Comparison of ENCODE assay signal across 9 mouse cellular contexts in genomic region chr5:31095711-31096480, GRCm38 (mm10). TPM values are rescaled to one million over a fixed set of nuclear protein-coding genes. Genes with fewer than 3 reads are reported as not detected.
DNase-seq lines count a peak whose midpoint lies in the region; ATAC-seq and TF ChIP-seq lines count a peak whose summit lies in the region.
"Had no signal": no experiment of that assay in that cellular context is flagged by ENCODE, and none has a peak within 500 bp of the region (broad histone marks: within the 10 kb centered on the region; RNA-seq: fewer than 3 reads in every experiment).

No protein-coding gene starts in this region.

- no peak for DNase-seq in kidney, postnatal 0 days (ENCODE audit: low spot score)
- DNase-seq in kidney, adult 18-20 months, result no peak
- DNase-seq in brain, embryonic 14.5 days (ENCODE audit: low read depth), result peak; percentile 37
- DNase-seq in hindbrain, embryonic 11.5 days (ENCODE audit: low spot score), result no peak
- no peak for DNase-seq in frontal cortex, postnatal 14 days (ENCODE audit: low spot score in 2 of 2)
- DNase-seq in layer of hippocampus, adult 9-11 months, result no peak
- no peak for DNase-seq in kidney, postnatal 14 days

- peaks cover 55% of the 10 kb centered on the region for H3K27me3 ChIP-seq in kidney, postnatal 0 days (ENCODE audit: insufficient read depth, low read length)
- peaks cover 66% of the 10 kb centered on the region for H3K27me3 ChIP-seq in hindbrain, embryonic 11.5 days (ENCODE audit: control insufficient read depth, insufficient read depth, low read length)
- H3K27me3 ChIP-seq in midbrain, embryonic 12.5 days, result peaks cover 88% of the 10 kb centered on the region

- peak overlapping the region; percentile 29; the same call in 1 of the 2 replicates for H3K4me3 ChIP-seq in kidney, postnatal 0 days (replicated peaks; ENCODE audit: low read depth, low read length)
- H3K4me3 ChIP-seq in hindbrain, embryonic 11.5 days (ENCODE audit: low read depth, low read length), result peak overlapping the region; percentile 23
- no peak overlapping the region; the same call in 1 of the 2 replicates for H3K4me3 ChIP-seq in midbrain, embryonic 12.5 days

- WGBS in kidney, postnatal 0 days, result 20% methylated on average over 11 of the region's 11 CpGs
- 26% methylated on average over 11 of the region's 11 CpGs for WGBS in hindbrain, embryonic 11.5 days
- 24% methylated on average over 11 of the region's 11 CpGs for WGBS in midbrain, embryonic 12.5 days

- H3K9ac ChIP-seq in kidney, postnatal 0 days (ENCODE audit: low read depth, low read length), result no peak overlapping the region
- H3K9ac ChIP-seq in hindbrain, embryonic 11.5 days (ENCODE audit: low read depth, low read length), result no peak overlapping the region
- no peak overlapping the region for H3K9ac ChIP-seq in midbrain, embryonic 12.5 days (replicated peaks)

- no peaks in the 10 kb centered on the region for H3K36me3 ChIP-seq in kidney, postnatal 0 days (ENCODE audit: insufficient read depth, low read length)
- no peaks in the 10 kb centered on the region for H3K36me3 ChIP-seq in hindbrain, embryonic 11.5 days (ENCODE audit: control insufficient read depth, insufficient read depth, low read length)
- no peaks in the 10 kb centered on the region for H3K36me3 ChIP-seq in midbrain, embryonic 12.5 days

- ATAC-seq in kidney, postnatal 0 days (replicated peaks; ENCODE audit: low FRiP score, low read depth), result no peak
- no peak for ATAC-seq in hindbrain, embryonic 11.5 days (ENCODE audit: low FRiP score)
- no peak for ATAC-seq in midbrain, embryonic 12.5 days (ENCODE audit: low FRiP score, low read depth)

- H3K9me3 ChIP-seq in kidney, postnatal 0 days (replicated peaks; ENCODE audit: low read length), result no peaks in the 10 kb centered on the region
- H3K9me3 ChIP-seq in hindbrain, embryonic 11.5 days (ENCODE audit: control insufficient read depth, low read length), result no peaks in the 10 kb centered on the region
- no peaks in the 10 kb centered on the region for H3K9me3 ChIP-seq in midbrain, embryonic 12.5 days

- TF ChIP-seq CTCF in kidney, postnatal 0 days (IDR thresholded peaks at IDR 0.05; ENCODE audit: low read depth), result no peak
- TF ChIP-seq CTCF in brain, embryonic 14.5 days (IDR thresholded peaks at IDR 0.05; ENCODE audit: borderline replicate concordance, extremely low read depth, insufficient read depth, insufficient read length), result no peak

- H3K4me2 ChIP-seq in kidney, postnatal 0 days (ENCODE audit: low read length), result peak overlapping the region; percentile 53
- peak overlapping the region; percentile 37; the same call in 1 of the 2 replicates for H3K4me2 ChIP-seq in hindbrain, embryonic 11.5 days (replicated peaks; ENCODE audit: low read depth, low read length)
- H3K4me2 ChIP-seq in midbrain, embryonic 12.5 days (replicated peaks), result peak overlapping the region; percentile 63

- peaks cover 24% of the 10 kb centered on the region for H3K4me1 ChIP-seq in kidney, postnatal 0 days (replicated peaks; ENCODE audit: insufficient read depth, low read length)
- peaks cover 6% of the 10 kb centered on the region for H3K4me1 ChIP-seq in hindbrain, embryonic 11.5 days (replicated peaks; ENCODE audit: control insufficient read depth, insufficient read depth, low read length)
- H3K4me1 ChIP-seq in midbrain, embryonic 12.5 days, result peaks cover 36% of the 10 kb centered on the region

- no peak for TF ChIP-seq POLR2A in brain, embryonic 14.5 days (IDR thresholded peaks at IDR 0.05; ENCODE audit: borderline replicate concordance, extremely low read depth, insufficient read depth, insufficient read length, poor library complexity, severe bottlenecking)

- no peak overlapping the region for H3K27ac ChIP-seq in kidney, postnatal 0 days
- H3K27ac ChIP-seq in hindbrain, embryonic 11.5 days (ENCODE audit: low read depth, low read length), result no peak overlapping the region
- no peak overlapping the region for H3K27ac ChIP-seq in midbrain, embryonic 12.5 days (replicated peaks)

RNA-seq across cellular contexts. Expression of gene Dnajc5g, which starts 10.2 kb away (rescaled TPM):
- polyA plus RNA-seq in kidney, postnatal 0 days (2015; fragmentation: Nextera tagmentation; extraction: Ambion mirVana), result not detected in 2 replicates
- not detected in 2 replicates for polyA plus RNA-seq in brain, embryonic 14.5 days (2012; rRNA removed)
- polyA plus RNA-seq in hindbrain, embryonic 11.5 days (2014; fragmentation: Nextera tagmentation; extraction: Ambion mirVana), result not detected in 2 replicates
- not detected in 2 replicates for polyA plus RNA-seq in midbrain, embryonic 12.5 days (2016; fragmentation: Nextera tagmentation; extraction: Ambion mirVana)
- polyA plus RNA-seq: large intestine, adult 2 months had no signal

RNA-seq across cellular contexts. Expression of gene Slc30a3, which starts 12.1 kb away (rescaled TPM):
- 1.1 TPM in 2 replicates for polyA plus RNA-seq in kidney, postnatal 0 days (2015; fragmentation: Nextera tagmentation; extraction: Ambion mirVana)
- 21.2 and 31.6 TPM in 2 replicates for polyA plus RNA-seq in brain, embryonic 14.5 days (2012; rRNA removed)
- polyA plus RNA-seq in hindbrain, embryonic 11.5 days (2014; fragmentation: Nextera tagmentation; extraction: Ambion mirVana), result 8.4 and 9.2 TPM in 2 replicates
- 10.7 and 11.2 TPM in 2 replicates for polyA plus RNA-seq in midbrain, embryonic 12.5 days (2016; fragmentation: Nextera tagmentation; extraction: Ambion mirVana)

RNA-seq across cellular contexts. Expression of gene Trim54, which starts 20.6 kb away (rescaled TPM):
- polyA plus RNA-seq in kidney, postnatal 0 days (2015; fragmentation: Nextera tagmentation; extraction: Ambion mirVana), result not detected in 2 replicates
- 0.05 TPM in 1 of 2 replicates, not detected in the other for polyA plus RNA-seq in brain, embryonic 14.5 days (2012; rRNA removed)
- 0.10 TPM in 1 of 2 replicates, not detected in the other for polyA plus RNA-seq in hindbrain, embryonic 11.5 days (2014; fragmentation: Nextera tagmentation; extraction: Ambion mirVana)
- not detected in 2 replicates for polyA plus RNA-seq in midbrain, embryonic 12.5 days (2016; fragmentation: Nextera tagmentation; extraction: Ambion mirVana)

RNA-seq across cellular contexts. Expression of gene Cad, which starts 41.3 kb away (rescaled TPM):
- polyA plus RNA-seq in kidney, postnatal 0 days (2015; fragmentation: Nextera tagmentation; extraction: Ambion mirVana), result 11.8 and 13.9 TPM in 2 replicates
- 33.8 and 34.0 TPM in 2 replicates for polyA plus RNA-seq in brain, embryonic 14.5 days (2012; rRNA removed)
- polyA plus RNA-seq in hindbrain, embryonic 11.5 days (2014; fragmentation: Nextera tagmentation; extraction: Ambion mirVana), result 19.7 and 19.8 TPM in 2 replicates
- 39.2 and 39.7 TPM in 2 replicates for polyA plus RNA-seq in midbrain, embryonic 12.5 days (2016; fragmentation: Nextera tagmentation; extraction: Ambion mirVana)

RNA-seq across cellular contexts. Expression of gene Ucn, which starts 42.7 kb away (rescaled TPM):
- 0.31 TPM in 1 of 2 replicates, not detected in the other for polyA plus RNA-seq in kidney, postnatal 0 days (2015; fragmentation: Nextera tagmentation; extraction: Ambion mirVana)
- not detected in 2 replicates for polyA plus RNA-seq in brain, embryonic 14.5 days (2012; rRNA removed)
- not detected in 2 replicates for polyA plus RNA-seq in hindbrain, embryonic 11.5 days (2014; fragmentation: Nextera tagmentation; extraction: Ambion mirVana)
- not detected in 2 replicates for polyA plus RNA-seq in midbrain, embryonic 12.5 days (2016; fragmentation: Nextera tagmentation; extraction: Ambion mirVana)
- polyA plus RNA-seq: large intestine, adult 2 months had no signal
